Mouse (Mus musculus) liver, adult 2 months (tissue): ENCODE results near the gene Gnaq.

Experiments used
- CTCF ChIP-seq: fragments of 200-500 bp; IDR thresholded peaks from 2 replicates; pipeline ENCODE4 v1.5.1; 2011; ENCODE audit warnings: low read depth, low read length, control low read depth
- POLR2A ChIP-seq: fragments of 200-500 bp; IDR thresholded peaks from 2 replicates; pipeline ENCODE4 v1.6.1; 2011; ENCODE audit warnings: low read length, control low read depth; ENCODE audit not compliant: insufficient read depth; ENCODE audit errors: extremely low read depth

- TF ChIP-seq CTCF (no peak), POLR2A (no peak)
Measured at GRCm38 (mm10) chr19:16086154-16086553, 46.5 kb upstream of the Gnaq start.
